Mouse (Mus musculus): ENCODE results near the gene Sema5a. TPM values are rescaled to one million over a fixed set of nuclear protein-coding genes. Genes with fewer than 3 reads are reported as not detected.

The Sema5a gene
- polyA plus RNA-seq, 1 experiment from 2014 or later = 26.3 TPM

DNA sequence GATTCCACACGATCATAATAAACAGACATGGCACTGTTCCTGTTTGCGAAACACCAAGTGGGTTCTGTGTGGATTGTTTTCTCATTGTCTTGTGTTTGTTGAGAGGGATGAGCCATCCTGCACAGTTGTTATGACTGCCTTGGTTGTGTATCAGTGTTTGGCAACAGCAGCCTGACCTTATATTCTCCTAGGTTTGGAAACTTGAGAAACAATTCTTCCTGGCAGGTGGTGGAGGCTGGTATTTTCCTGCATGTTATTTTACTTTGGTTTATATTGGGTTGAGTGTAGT lies 292.8 kb downstream of the Sema5a start:
- 71% methylated on average over 2 of the region's 2 CpGs for WGBS
- Histone ChIP-seq H3K9me3 (replicated peaks) (no peaks in the 10 kb centered on the region), H3K27me3 (no peaks in the 10 kb centered on the region), H3K4me3 (replicated peaks) (no peak overlapping the region), H3K4me1 (no peaks in the 10 kb centered on the region), H3K27ac (no peak overlapping the region), H3K9ac (no peak overlapping the region), H3K4me2 (no peak overlapping the region), H3K36me3 (no peaks in the 10 kb centered on the region)
- no peak for ATAC-seq (replicated peaks; ENCODE audit: low FRiP score)

- no peak for ATAC-seq (replicated peaks; ENCODE audit: low FRiP score)
- no peaks in the 10 kb centered on the region for H3K36me3 ChIP-seq
- H3K4me3 ChIP-seq (replicated peaks) = no peak overlapping the region
- WGBS = 84% methylated on average over 3 of the region's 3 CpGs
- no peak overlapping the region for H3K27ac ChIP-seq
- H3K4me1 ChIP-seq = no peaks in the 10 kb centered on the region
- H3K9ac ChIP-seq = no peak overlapping the region
- no peak overlapping the region for H3K4me2 ChIP-seq
- H3K9me3 ChIP-seq (replicated peaks) = no peaks in the 10 kb centered on the region
- no peaks in the 10 kb centered on the region for H3K27me3 ChIP-seq
Measured at GRCm38 (mm10) chr15:32538092-32538491, 293.5 kb downstream of the Sema5a start.

DNA sequence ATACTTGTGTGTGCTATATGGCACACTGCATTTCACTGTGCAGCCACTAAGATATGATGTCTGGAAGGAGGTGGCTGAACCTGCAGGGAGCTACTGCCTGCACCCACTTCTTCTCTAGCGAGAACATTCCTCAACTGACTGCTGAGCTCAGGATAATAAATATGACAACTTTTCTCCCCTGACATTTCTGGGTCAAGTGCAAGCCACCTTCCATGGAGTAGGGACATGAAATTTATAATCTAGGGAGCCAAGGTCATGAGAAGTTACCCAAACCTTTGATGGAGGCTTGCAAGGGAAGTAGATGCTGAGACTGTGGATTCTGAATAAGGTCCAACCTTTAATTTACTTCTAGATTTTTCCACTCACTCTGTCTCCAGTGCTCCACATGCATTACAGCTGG lies 298.1 kb downstream of the Sema5a start:
- Histone ChIP-seq H3K4me1 (peaks cover 11% of the 10 kb centered on the region), H3K27me3 (no peaks in the 10 kb centered on the region), H3K36me3 (no peaks in the 10 kb centered on the region), H3K27ac (no peak overlapping the region), H3K4me3 (replicated peaks) (no peak overlapping the region), H3K4me2 (no peak overlapping the region), H3K9ac (no peak overlapping the region), H3K9me3 (replicated peaks) (no peaks in the 10 kb centered on the region)
- 26% methylated on average over 1 of the region's 1 CpGs for WGBS
- ATAC-seq (replicated peaks; ENCODE audit: low FRiP score) = no peak

DNA sequence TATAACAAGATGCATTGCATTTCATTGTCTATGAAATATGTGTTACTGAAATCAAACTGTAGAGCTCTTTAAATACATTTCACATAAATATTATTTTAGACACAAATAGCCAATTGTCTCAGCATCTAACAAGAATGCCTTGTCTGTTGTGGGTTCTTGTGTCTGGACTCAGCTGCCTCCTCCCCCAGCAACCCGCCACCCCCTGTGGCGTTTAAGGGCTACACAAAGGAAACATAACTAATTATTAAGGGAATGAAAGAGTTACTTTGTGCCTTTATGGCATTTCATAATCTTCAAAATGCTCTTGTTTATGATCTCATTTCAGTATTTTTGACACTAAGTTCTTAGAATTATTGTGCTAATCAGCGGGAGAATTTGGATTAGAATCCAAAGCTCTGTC lies 298.6 kb downstream of the Sema5a start:
- no peak overlapping the region for H3K9ac ChIP-seq
- no peak overlapping the region for H3K4me2 ChIP-seq
- no peak overlapping the region for H3K27ac ChIP-seq
- H3K27me3 ChIP-seq = no peaks in the 10 kb centered on the region
- H3K4me1 ChIP-seq = peaks cover 11% of the 10 kb centered on the region
- 87% methylated on average over 3 of the region's 3 CpGs for WGBS
- no peak for ATAC-seq (replicated peaks; ENCODE audit: low FRiP score)
- H3K9me3 ChIP-seq (replicated peaks) = no peaks in the 10 kb centered on the region
- no peak overlapping the region for H3K4me3 ChIP-seq (replicated peaks)
- H3K36me3 ChIP-seq = no peaks in the 10 kb centered on the region

DNA sequence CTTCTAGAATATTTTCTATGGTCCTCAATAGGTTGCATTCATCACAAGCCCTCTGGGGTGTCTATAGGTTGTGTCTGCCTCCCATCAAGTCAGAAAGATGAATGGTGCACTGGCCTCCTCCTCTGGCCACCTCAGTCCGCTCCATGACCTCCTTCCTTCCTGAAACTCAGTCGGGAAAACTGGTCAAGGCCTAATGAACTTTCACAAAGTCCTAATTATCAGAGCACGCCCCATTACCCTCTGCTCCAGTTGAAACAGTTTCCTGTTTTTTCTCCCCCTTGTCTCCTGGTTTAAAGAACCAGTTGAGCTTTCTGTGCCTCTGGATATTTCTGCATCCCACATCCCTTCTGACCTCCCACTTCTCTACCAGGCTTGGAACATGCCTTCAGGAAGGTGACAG lies 300.8 kb downstream of the Sema5a start:
- no peak overlapping the region for H3K4me3 ChIP-seq (replicated peaks)
- H3K4me2 ChIP-seq = no peak overlapping the region
- H3K36me3 ChIP-seq = 0 out of 2 replicates have a peak, but pooled peaks cover 5% of the 10 kb centered on the region
- peak; percentile 79 for ATAC-seq (replicated peaks; ENCODE audit: low FRiP score)
- no peak overlapping the region for H3K9ac ChIP-seq
- no peaks in the 10 kb centered on the region for H3K27me3 ChIP-seq
- peaks cover 11% of the 10 kb centered on the region for H3K4me1 ChIP-seq
- peak overlapping the region; percentile 48; the same call in 1 of the 2 replicates for H3K27ac ChIP-seq
- no peaks in the 10 kb centered on the region for H3K9me3 ChIP-seq (replicated peaks)
- 20% methylated on average over 3 of the region's 3 CpGs for WGBS

DNA sequence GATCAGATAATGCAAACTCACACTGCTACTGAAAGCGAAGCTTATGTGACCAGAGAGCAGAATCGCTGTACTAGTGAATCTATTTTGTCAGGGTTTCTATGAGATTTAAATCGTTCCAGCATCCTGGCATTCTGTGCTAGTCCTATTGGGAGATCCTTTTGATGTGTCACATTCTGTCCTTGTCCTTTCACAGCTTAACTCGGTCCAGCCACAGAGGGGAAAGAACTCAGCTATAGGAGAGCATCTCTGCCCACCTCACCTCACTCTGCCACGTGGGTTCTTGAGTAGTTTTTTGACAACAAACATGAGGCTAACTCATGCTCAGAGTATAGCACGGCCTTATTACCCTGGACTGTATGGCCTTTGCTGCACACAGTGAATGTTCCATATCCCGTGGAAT lies 302.1 kb downstream of the Sema5a start:
- no peaks in the 10 kb centered on the region for H3K27me3 ChIP-seq
- 85% methylated on average over 7 of the region's 7 CpGs for WGBS
- peaks cover 11% of the 10 kb centered on the region for H3K4me1 ChIP-seq
- no peaks in the 10 kb centered on the region for H3K9me3 ChIP-seq (replicated peaks)
- H3K27ac ChIP-seq = no peak overlapping the region
- ATAC-seq (replicated peaks; ENCODE audit: low FRiP score) = no peak
- H3K4me2 ChIP-seq = no peak overlapping the region
- no peak overlapping the region for H3K4me3 ChIP-seq (replicated peaks)
- peaks cover 9% of the 10 kb centered on the region; the same call in 1 of the 2 replicates for H3K36me3 ChIP-seq
- no peak overlapping the region for H3K9ac ChIP-seq

DNA sequence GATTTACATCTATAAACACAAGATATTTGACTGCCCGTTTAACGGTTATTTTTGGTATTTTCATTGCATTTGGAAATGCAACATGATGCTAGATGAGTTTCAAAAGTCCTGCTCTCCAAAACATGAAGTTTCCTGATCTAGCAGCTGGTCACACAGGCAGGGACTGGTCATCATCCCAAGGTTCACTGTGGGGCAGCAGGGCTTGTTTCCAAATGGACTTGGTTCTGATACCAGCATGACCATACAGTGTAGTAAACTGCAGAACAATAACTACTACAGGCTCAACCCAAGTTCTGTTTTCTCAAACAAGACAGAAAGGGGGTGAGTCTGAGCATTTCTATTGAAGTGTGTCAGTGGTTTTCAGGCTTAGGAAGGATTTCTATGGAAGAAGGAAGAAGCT lies 314.3 kb downstream of the Sema5a start:
- WGBS = 88% methylated on average over 2 of the region's 2 CpGs

GRCm38 (mm10) chr15:32562600-32562999 lies 318.0 kb downstream of the Sema5a start:
- Histone ChIP-seq H3K4me3 (replicated peaks) (no peak overlapping the region), H3K36me3 (no peaks in the 10 kb centered on the region), H3K27ac (no peak overlapping the region), H3K4me2 (no peak overlapping the region), H3K9ac (no peak overlapping the region), H3K4me1 (no peaks in the 10 kb centered on the region), H3K9me3 (replicated peaks) (no peaks in the 10 kb centered on the region), H3K27me3 (no peaks in the 10 kb centered on the region)
- WGBS = 51% methylated on average over 6 of the region's 6 CpGs
- no peak for ATAC-seq (replicated peaks; ENCODE audit: low FRiP score)

More for the DNA sequence above, 314.3 kb downstream of the Sema5a start:
- no peak overlapping the region for H3K4me2 ChIP-seq
- H3K4me1 ChIP-seq = no peaks in the 10 kb centered on the region
- no peak overlapping the region for H3K9ac ChIP-seq
- H3K9me3 ChIP-seq (replicated peaks) = no peaks in the 10 kb centered on the region
- H3K27ac ChIP-seq = no peak overlapping the region
- no peaks in the 10 kb centered on the region for H3K27me3 ChIP-seq
- no peak for ATAC-seq (replicated peaks; ENCODE audit: low FRiP score)
- H3K4me3 ChIP-seq (replicated peaks) = no peak overlapping the region
- H3K36me3 ChIP-seq = no peaks in the 10 kb centered on the region

- no peak for ATAC-seq (replicated peaks; ENCODE audit: low FRiP score)
- no peak overlapping the region for H3K9ac ChIP-seq
- H3K9me3 ChIP-seq (replicated peaks) = no peaks in the 10 kb centered on the region
- H3K4me3 ChIP-seq (replicated peaks) = no peak overlapping the region
- no peaks in the 10 kb centered on the region for H3K4me1 ChIP-seq
- H3K36me3 ChIP-seq = peaks cover 8% of the 10 kb centered on the region; the same call in 1 of the 2 replicates
- H3K27ac ChIP-seq = no peak overlapping the region
- H3K27me3 ChIP-seq = no peaks in the 10 kb centered on the region
- WGBS = 93% methylated on average over 3 of the region's 3 CpGs
- H3K4me2 ChIP-seq = no peak overlapping the region
Measured at GRCm38 (mm10) chr15:32568181-32568857, 323.7 kb downstream of the Sema5a start.

GRCm38 (mm10) chr15:32568858-32569387 lies 324.3 kb downstream of the Sema5a start:
- no peak overlapping the region for H3K9ac ChIP-seq
- no peak overlapping the region for H3K4me2 ChIP-seq
- peaks cover 8% of the 10 kb centered on the region; the same call in 1 of the 2 replicates for H3K36me3 ChIP-seq
- no peaks in the 10 kb centered on the region for H3K4me1 ChIP-seq
- H3K27ac ChIP-seq = no peak overlapping the region
- WGBS = 78% methylated on average over 6 of the region's 6 CpGs
- no peak for ATAC-seq (replicated peaks; ENCODE audit: low FRiP score)
- no peak overlapping the region for H3K4me3 ChIP-seq (replicated peaks)
- H3K27me3 ChIP-seq = no peaks in the 10 kb centered on the region
- H3K9me3 ChIP-seq (replicated peaks) = no peaks in the 10 kb centered on the region

GRCm38 (mm10) chr15:32574327-32574726 lies 329.7 kb downstream of the Sema5a start:
- H3K36me3 ChIP-seq = peaks cover 14% of the 10 kb centered on the region
- 80% methylated on average over 6 of the region's 6 CpGs for WGBS
- no peak overlapping the region for H3K9ac ChIP-seq
- H3K4me1 ChIP-seq = no peaks in the 10 kb centered on the region
- no peaks in the 10 kb centered on the region for H3K27me3 ChIP-seq
- no peak overlapping the region for H3K4me3 ChIP-seq (replicated peaks)
- ATAC-seq (replicated peaks; ENCODE audit: low FRiP score) = no peak
- no peaks in the 10 kb centered on the region for H3K9me3 ChIP-seq (replicated peaks)
- H3K4me2 ChIP-seq = no peak overlapping the region
- no peak overlapping the region for H3K27ac ChIP-seq

DNA sequence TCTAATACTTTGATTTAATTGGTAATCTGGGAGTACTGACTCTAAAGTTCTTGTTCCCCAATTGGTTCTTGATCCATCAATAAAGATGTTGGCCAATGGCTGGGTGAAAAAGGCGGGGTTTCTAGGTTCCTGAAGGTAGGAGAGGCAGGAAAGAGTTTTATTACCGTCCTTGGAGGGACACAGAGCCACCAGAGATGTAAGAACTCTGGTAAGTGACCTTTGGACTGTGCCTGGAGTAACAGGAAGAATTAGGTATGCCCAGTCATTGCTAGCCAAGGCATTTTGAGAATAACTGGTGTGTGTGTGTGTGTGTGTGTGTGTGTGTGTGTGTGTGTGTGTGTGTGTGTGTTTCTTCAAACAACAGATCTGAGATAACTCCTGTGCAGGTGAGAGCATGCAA lies 330.6 kb downstream of the Sema5a start:
- no peak for ATAC-seq (replicated peaks; ENCODE audit: low FRiP score)
- 76% methylated on average over 2 of the region's 2 CpGs for WGBS

DNA sequence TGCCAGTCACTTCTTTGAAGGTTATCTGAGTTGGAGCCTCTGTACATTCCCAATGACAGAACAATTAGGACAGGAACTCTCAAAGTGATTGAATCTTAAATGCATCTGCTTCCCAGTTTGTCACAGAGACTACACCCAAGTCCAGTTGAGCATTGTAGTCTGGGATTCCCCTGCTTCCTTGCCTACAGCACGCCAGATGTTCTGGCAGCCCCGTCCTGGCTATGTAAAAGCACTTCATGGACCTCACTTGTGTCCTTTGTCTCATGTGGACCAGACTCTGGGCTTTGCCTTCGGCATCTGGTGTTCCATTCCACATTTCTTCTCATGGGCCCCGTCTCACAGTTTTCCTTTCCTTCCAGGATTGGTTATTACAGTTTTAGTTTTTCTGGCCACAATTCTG lies 334.7 kb downstream of the Sema5a start:
- H3K9me3 ChIP-seq (replicated peaks) = no peaks in the 10 kb centered on the region
- H3K4me1 ChIP-seq = no peaks in the 10 kb centered on the region
- ATAC-seq (replicated peaks; ENCODE audit: low FRiP score) = no peak
- no peak overlapping the region for H3K4me2 ChIP-seq
- peaks cover 3% of the 10 kb centered on the region; the same call in 1 of the 2 replicates for H3K36me3 ChIP-seq
- no peaks in the 10 kb centered on the region for H3K27me3 ChIP-seq
- no peak overlapping the region for H3K9ac ChIP-seq
- WGBS = 90% methylated on average over 4 of the region's 4 CpGs
- no peak overlapping the region for H3K27ac ChIP-seq
- H3K4me3 ChIP-seq (replicated peaks) = no peak overlapping the region

More for the DNA sequence above, 330.6 kb downstream of the Sema5a start:
- H3K4me3 ChIP-seq (replicated peaks) = no peak overlapping the region
- H3K9ac ChIP-seq = no peak overlapping the region
- peaks cover 6% of the 10 kb centered on the region; the same call in 1 of the 2 replicates for H3K36me3 ChIP-seq
- no peak overlapping the region for H3K4me2 ChIP-seq
- no peak overlapping the region for H3K27ac ChIP-seq
- no peaks in the 10 kb centered on the region for H3K27me3 ChIP-seq
- H3K4me1 ChIP-seq = no peaks in the 10 kb centered on the region
- no peaks in the 10 kb centered on the region for H3K9me3 ChIP-seq (replicated peaks)

Data from kidney, embryonic 15.5 days (tissue).